ENCODE assay signal across 23 mouse cellular contexts in the genomic region with DNA sequence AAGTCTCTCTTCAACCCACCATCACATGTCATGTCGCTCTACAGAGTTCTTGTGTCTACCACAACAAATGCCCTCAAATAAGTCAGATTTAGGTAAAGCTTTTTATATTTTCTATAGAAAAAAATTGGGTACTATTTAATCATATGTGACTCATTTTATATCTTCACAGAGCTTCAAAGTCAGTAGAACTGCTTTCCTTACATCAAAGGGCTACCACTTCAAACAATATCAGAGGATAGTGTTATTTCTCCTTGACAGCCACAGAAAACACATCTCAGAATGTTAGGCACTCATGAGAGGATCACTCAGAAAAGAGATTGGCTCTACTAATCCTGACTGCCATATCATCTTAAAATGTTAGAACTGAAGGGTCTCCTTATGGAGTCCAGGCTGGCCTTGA. TPM values are rescaled to one million over a fixed set of nuclear protein-coding genes. Genes with fewer than 3 reads are reported as not detected.
DNase-seq lines count a peak whose midpoint lies in the region; ATAC-seq and TF ChIP-seq lines count a peak whose summit lies in the region.
"Had no signal": no experiment of that assay in that cellular context is flagged by ENCODE, and none has a peak within 500 bp of the region (broad histone marks: within the 10 kb centered on the region; RNA-seq: fewer than 3 reads in every experiment).

No protein-coding gene starts in this region.

- H3K4me2 ChIP-seq in midbrain, embryonic 13.5 days (replicated peaks): peak overlapping the region; percentile 22; the same call in 1 of the 2 replicates
- no peak overlapping the region for H3K4me2 ChIP-seq in midbrain, postnatal 0 days (ENCODE audit: low read depth, low read length, poor library complexity, severe bottlenecking)
- H3K4me2 ChIP-seq in intestine, postnatal 0 days (replicated peaks; ENCODE audit: low read depth): peak overlapping the region; percentile 66
- H3K4me2 ChIP-seq in myocyte (ENCODE audit: low read depth): peak overlapping the region; percentile 68

- H3K27ac ChIP-seq in midbrain, embryonic 13.5 days: no peak overlapping the region
- no peak overlapping the region for H3K27ac ChIP-seq in midbrain, postnatal 0 days (ENCODE audit: low read depth, low read length)
- peak overlapping the region; percentile 28; the same call in 1 of the 2 replicates for H3K27ac ChIP-seq in intestine, postnatal 0 days (ENCODE audit: low read depth, low read length)
- H3K27ac ChIP-seq: embryonic facial prominence, embryonic 13.5 days; forebrain, embryonic 10.5 days; hindbrain, embryonic 15.5 days; left cerebral cortex, adult 2 months; neural tube, embryonic 13.5 days had no signal

- no peaks in the 10 kb centered on the region for H3K36me3 ChIP-seq in midbrain, embryonic 13.5 days
- no peaks in the 10 kb centered on the region for H3K36me3 ChIP-seq in midbrain, postnatal 0 days (ENCODE audit: insufficient read depth, low read length)
- H3K36me3 ChIP-seq in intestine, postnatal 0 days (ENCODE audit: control insufficient read depth, insufficient read depth): no peaks in the 10 kb centered on the region
- H3K36me3 ChIP-seq in myocyte (ENCODE audit: control insufficient read depth, insufficient read depth): no peaks in the 10 kb centered on the region
- H3K36me3 ChIP-seq: embryonic facial prominence, embryonic 13.5 days; hindbrain, embryonic 15.5 days had no signal

- no peak overlapping the region for H3K9ac ChIP-seq in midbrain, embryonic 13.5 days (replicated peaks)
- no peak overlapping the region for H3K9ac ChIP-seq in midbrain, postnatal 0 days (replicated peaks; ENCODE audit: low read length, poor library complexity, severe bottlenecking)
- H3K9ac ChIP-seq in intestine, postnatal 0 days (ENCODE audit: low read depth, low read length): peak overlapping the region; percentile 34
- H3K9ac ChIP-seq: embryonic facial prominence, embryonic 13.5 days; hindbrain, embryonic 15.5 days; neural tube, embryonic 13.5 days had no signal

- no peak for TF ChIP-seq CTCF in midbrain, postnatal 0 days (IDR thresholded peaks at IDR 0.05)
- no peak for TF ChIP-seq CTCF in intestine, postnatal 0 days (IDR thresholded peaks at IDR 0.05; ENCODE audit: low read depth)

- peak; percentile 26 for DNase-seq in CD4-positive, CD25-positive, alpha-beta regulatory T cell, adult 2 months (ENCODE audit: low read depth, low spot score)
- no peak for DNase-seq in midbrain, postnatal 0 days (ENCODE audit: low spot score)
- DNase-seq in adrenal gland, adult 8-10 months: no peak
- DNase-seq in embryo, embryonic 9.5 days (ENCODE audit: extremely low spot score): no peak
- DNase-seq: cerebellum, adult 8-10 months; heart, adult 18-20 months; heart, postnatal 36 days; kidney, adult 8-10 months; kidney, postnatal 36 days; layer of hippocampus, adult 9-11 months; left cerebral cortex, postnatal 4 days; spleen, adult 18-20 months; thymus, adult 18-20 months had no signal

- H3ac ChIP-seq in myocyte (ENCODE audit: control insufficient read depth, insufficient read length): no peak overlapping the region

- ATAC-seq in CD4-positive, CD25-positive, alpha-beta regulatory T cell, adult 4 months: no peak
- no peak for ATAC-seq in midbrain, embryonic 13.5 days
- ATAC-seq in midbrain, postnatal 0 days (ENCODE audit: low FRiP score): no peak
- ATAC-seq in intestine, postnatal 0 days: no peak

- peaks cover 57% of the 10 kb centered on the region for H3K79me2 ChIP-seq in myocyte (ENCODE audit: control insufficient read depth, insufficient read depth)

- TF ChIP-seq POLR2A in myocyte (IDR thresholded peaks at IDR 0.05; ENCODE audit: insufficient read length, low read depth): no peak

- no peak overlapping the region for H3K4me3 ChIP-seq in midbrain, embryonic 13.5 days (replicated peaks)
- H3K4me3 ChIP-seq in midbrain, postnatal 0 days (ENCODE audit: low read depth, low read length): no peak overlapping the region
- peak overlapping the region; percentile 95 for H3K4me3 ChIP-seq in intestine, postnatal 0 days (ENCODE audit: low read depth, low read length)
- H3K4me3 ChIP-seq in myocyte: no peak overlapping the region
- H3K4me3 ChIP-seq: embryonic facial prominence, embryonic 13.5 days; hindbrain, embryonic 15.5 days; neural tube, embryonic 13.5 days had no signal

- H3K27me3 ChIP-seq in midbrain, embryonic 13.5 days: no peaks in the 10 kb centered on the region
- H3K27me3 ChIP-seq in midbrain, postnatal 0 days (ENCODE audit: insufficient read depth, low read length): no peaks in the 10 kb centered on the region
- H3K27me3 ChIP-seq in intestine, postnatal 0 days (replicated peaks; ENCODE audit: control insufficient read depth, insufficient read depth, low read length): no peaks in the 10 kb centered on the region
- no peaks in the 10 kb centered on the region for H3K27me3 ChIP-seq in myocyte (ENCODE audit: control insufficient read depth, insufficient read depth, insufficient read length)
- H3K27me3 ChIP-seq: embryonic facial prominence, embryonic 13.5 days; hindbrain, embryonic 15.5 days; neural tube, embryonic 13.5 days had no signal

- WGBS in midbrain, embryonic 13.5 days: 98% methylated on average over 1 of the region's 1 CpGs
- WGBS in midbrain, postnatal 0 days: 98% methylated on average over 1 of the region's 1 CpGs
- WGBS in intestine, postnatal 0 days: 93% methylated on average over 1 of the region's 1 CpGs

- peaks cover 23% of the 10 kb centered on the region for H3K4me1 ChIP-seq in midbrain, embryonic 13.5 days (replicated peaks)
- peaks cover 6% of the 10 kb centered on the region for H3K4me1 ChIP-seq in midbrain, postnatal 0 days (ENCODE audit: insufficient read depth, low read length)
- no peaks in the 10 kb centered on the region for H3K4me1 ChIP-seq in intestine, postnatal 0 days (replicated peaks; ENCODE audit: control insufficient read depth, insufficient read depth, low read length)

- H3K9me3 ChIP-seq in midbrain, embryonic 13.5 days: no peaks in the 10 kb centered on the region
- H3K9me3 ChIP-seq in midbrain, postnatal 0 days (ENCODE audit: low read length): no peaks in the 10 kb centered on the region
- H3K9me3 ChIP-seq in intestine, postnatal 0 days (ENCODE audit: control insufficient read depth): no peaks in the 10 kb centered on the region
- H3K9me3 ChIP-seq: embryonic facial prominence, embryonic 13.5 days; forebrain, embryonic 10.5 days; hindbrain, embryonic 15.5 days; neural tube, embryonic 13.5 days had no signal

TF ChIP-seq in myocyte, 11 proteins besides CTCF, POLR2A, EP300 and RAD21:
- TF ChIP-seq E2F4 (IDR thresholded peaks at IDR 0.05; ENCODE audit: insufficient read depth) (no peak), POLR2AphosphoS2 (IDR thresholded peaks at IDR 0.05; ENCODE audit: insufficient read length, low read depth) (no peak), USF1 (IDR thresholded peaks at IDR 0.05; ENCODE audit: low read depth) (no peak), SRF (IDR thresholded peaks at IDR 0.05; ENCODE audit: control insufficient read depth, insufficient read length, low read depth) (no peak), CEBPB (IDR thresholded peaks at IDR 0.05; ENCODE audit: insufficient read depth, poor library complexity, severe bottlenecking) (no peak), MYOD1 (IDR thresholded peaks at IDR 0.05; ENCODE audit: control insufficient read depth in 1 of 3, insufficient read length in 2 of 3, low read depth in 2 of 3) (no peak), MYOG (IDR thresholded peaks at IDR 0.05; ENCODE audit: control insufficient read depth in 1 of 3, insufficient read depth in 1 of 3, insufficient read length in 2 of 3, low read depth in 2 of 3) (no peak), TCF12 (IDR thresholded peaks at IDR 0.05; ENCODE audit: insufficient read depth, poor library complexity, severe bottlenecking) (no peak), REST (IDR thresholded peaks at IDR 0.05; ENCODE audit: insufficient read depth, insufficient read length) (no peak), TCF3 (IDR thresholded peaks at IDR 0.05; ENCODE audit: insufficient read length, low read depth) (no peak), MAX (IDR thresholded peaks at IDR 0.05; ENCODE audit: low read depth) (no peak)

RNA-seq across cellular contexts. Expression of gene Nipa2, which starts 1.8 kb away (rescaled TPM):
- polyA plus RNA-seq in CD4-positive, CD25-positive, alpha-beta regulatory T cell, adult 4 months (2017; shearing (Covaris generic)): 10 to 100 TPM; 13.9 to 14.6 TPM
- polyA plus RNA-seq in midbrain, embryonic 13.5 days (2015; fragmentation: Nextera tagmentation; extraction: Ambion mirVana): 33.2 and 34.5 TPM in 2 replicates
- total RNA-seq in midbrain, postnatal 0 days (2014; rRNA removed): 28.9 and 38.8 TPM in 2 replicates
- 28.0 and 31.3 TPM in 2 replicates for polyA plus RNA-seq in midbrain, postnatal 0 days (2015; fragmentation: Nextera tagmentation; extraction: Ambion mirVana)
- 124 and 142 TPM in 2 replicates for polyA plus RNA-seq in intestine, postnatal 0 days (2015; fragmentation: Nextera tagmentation; extraction: Ambion mirVana)
- 14.5 TPM for polyA plus RNA-seq in myocyte (2012; fragmentation: generic; extraction: Trizol)
- total RNA-seq in adrenal gland, adult 8-10 months (2022): 10 to 100 TPM; 49.1 to 66.3 (median 54.7) TPM

RNA-seq across cellular contexts. Expression of gene Nipa1, which starts 59.2 kb away (rescaled TPM):
- polyA plus RNA-seq in CD4-positive, CD25-positive, alpha-beta regulatory T cell, adult 4 months (2017; shearing (Covaris generic)): not detected
- 20.0 and 21.8 TPM in 2 replicates for polyA plus RNA-seq in midbrain, embryonic 13.5 days (2015; fragmentation: Nextera tagmentation; extraction: Ambion mirVana)
- 48.1 and 48.9 TPM in 2 replicates for total RNA-seq in midbrain, postnatal 0 days (2014; rRNA removed)
- polyA plus RNA-seq in midbrain, postnatal 0 days (2015; fragmentation: Nextera tagmentation; extraction: Ambion mirVana): 30.3 and 31.7 TPM in 2 replicates
- 3.7 and 4.0 TPM in 2 replicates for polyA plus RNA-seq in intestine, postnatal 0 days (2015; fragmentation: Nextera tagmentation; extraction: Ambion mirVana)
- 2.2 TPM for polyA plus RNA-seq in myocyte (2012; fragmentation: generic; extraction: Trizol)
- 10 to 100 TPM; 11.3 to 14.1 (median 12.3) TPM for total RNA-seq in adrenal gland, adult 8-10 months (2022)
- total RNA-seq: monocyte, adult 5-6 weeks had no signal
